Mouse (Mus musculus) CH12.LX (cell line): Measurements from ENCODE around the gene Ick. TPM values are rescaled to one million over a fixed set of nuclear protein-coding genes. Genes with fewer than 3 reads are reported as not detected.

Experiments used
- DNase-seq: peaks from one replicate; pipeline ENCODE4 v3.0.0-alpha.2; 2013; ENCODE audit errors: extremely low read depth
- H3K27ac ChIP-seq: 2 replicates; pipeline ENCODE4 v1.5.1; 2012; ENCODE audit warnings: low read depth, mild to moderate bottlenecking, control low read depth, moderate library complexity; ENCODE audit not compliant: insufficient read depth
- H3K27me3 ChIP-seq: replicated peaks from 2 replicates; pipeline ENCODE3; 2012; ENCODE audit warnings: inconsistent platforms
- H3K36me3 ChIP-seq, 2 experiments: replicated peaks in 1 of 2; 2 replicates each; pipeline versions ENCODE3 to v1.6.1; 2012; ENCODE audit warnings: inconsistent platforms in 1 of 2, low read length in 1 of 2, mild to moderate bottlenecking in 1 of 2, mixed read lengths in 1 of 2, moderate library complexity in 1 of 2; ENCODE audit not compliant: control insufficient read depth in 1 of 2, insufficient read depth in 1 of 2
- H3K4me1 ChIP-seq, 2 experiments: 2 replicates each; pipeline ENCODE4 v1.6.1; 2012; ENCODE audit warnings: inconsistent platforms in 1 of 2, moderate library complexity in 1 of 2; ENCODE audit not compliant: insufficient read depth in 2 of 2, control insufficient read depth in 1 of 2
- H3K4me2 ChIP-seq: 2 replicates; pipeline ENCODE4 v1.6.1; 2012; ENCODE audit warnings: low read depth, mild to moderate bottlenecking, control low read depth; ENCODE audit not compliant: poor library complexity, insufficient read depth, severe bottlenecking
- H3K4me3 ChIP-seq, 3 experiments: fragments of 150-350 bp in 1 of 3; sonication (generic) in 1 of 3; replicated peaks in 1 of 3; 2 replicates each; pipeline versions ENCODE3 to v1.5.1; 2011 to 2012; ENCODE audit warnings: low read depth in 2 of 3, low read length in 2 of 3, mild to moderate bottlenecking in 2 of 3, moderate library complexity in 2 of 3, control low read depth in 1 of 3, improper control_type of control experiment in 1 of 3, inconsistent platforms in 1 of 3, mixed read lengths in 1 of 3; ENCODE audit not compliant: poor library complexity in 1 of 3
- H3K79me2 ChIP-seq: replicated peaks from 2 replicates; pipeline ENCODE4 v1.6.1; 2012; ENCODE audit warnings: mild to moderate bottlenecking, moderate library complexity; ENCODE audit not compliant: control insufficient read depth, poor library complexity, insufficient read depth, severe bottlenecking; ENCODE audit errors: extremely low read depth
- H3K9ac ChIP-seq: 2 replicates; pipeline ENCODE4 v1.6.1; 2012; ENCODE audit warnings: low read depth, mild to moderate bottlenecking, control low read depth, moderate library complexity; ENCODE audit not compliant: insufficient read depth
- H3K9me3 ChIP-seq: replicated peaks from 2 replicates; pipeline ENCODE3; 2012; ENCODE audit warnings: low read length, inconsistent platforms, mixed read lengths
- BHLHE40 ChIP-seq: IDR thresholded peaks from 2 replicates; pipeline ENCODE4 v1.6.1; 2011; ENCODE audit warnings: mild to moderate bottlenecking, low read depth, low read length, improper control_type of control experiment
- ELF1 ChIP-seq: IDR thresholded peaks from 2 replicates; pipeline ENCODE4 v1.6.1; 2014; ENCODE audit warnings: low read depth, mild to moderate bottlenecking, inconsistent platforms, low read length, improper control_type of control experiment
- ETS1 ChIP-seq: conservative IDR thresholded peaks from 2 replicates; pipeline ENCODE4 v1.6.1; 2012; ENCODE audit warnings: low read depth, mild to moderate bottlenecking, inconsistent platforms, low read length, improper control_type of control experiment, moderate library complexity
- GABPA ChIP-seq: IDR thresholded peaks from 2 replicates; pipeline ENCODE4 v1.6.1; 2012; ENCODE audit warnings: low read depth, low read length, improper control_type of control experiment, inconsistent platforms; ENCODE audit not compliant: insufficient replicate concordance
- IRF4 ChIP-seq: IDR thresholded peaks from 2 replicates; pipeline ENCODE4 v1.6.1; 2014; ENCODE audit warnings: low read depth, mild to moderate bottlenecking, inconsistent platforms, low read length, improper control_type of control experiment
- JUN ChIP-seq: IDR thresholded peaks from 2 replicates; pipeline ENCODE4 v1.6.1; 2011; ENCODE audit warnings: low read depth, mild to moderate bottlenecking, low read length, improper control_type of control experiment, moderate library complexity; ENCODE audit not compliant: insufficient read depth
- MAFK ChIP-seq: IDR thresholded peaks from 2 replicates; pipeline ENCODE4 v1.6.1; 2011; ENCODE audit warnings: low read length, improper control_type of control experiment; ENCODE audit not compliant: insufficient replicate concordance
- MAX ChIP-seq: IDR thresholded peaks from 2 replicates; pipeline ENCODE4 v1.6.1; 2011; ENCODE audit warnings: low read length, improper control_type of control experiment
- MAZ ChIP-seq: IDR thresholded peaks from 2 replicates; pipeline ENCODE4 v1.6.1; 2012; ENCODE audit warnings: low read depth, mild to moderate bottlenecking, inconsistent platforms, low read length, improper control_type of control experiment, moderate library complexity
- PAX5 ChIP-seq: IDR thresholded peaks from 2 replicates; pipeline ENCODE4 v1.6.1; 2012; ENCODE audit warnings: low read length, inconsistent platforms, mixed read lengths
- POLR2A ChIP-seq: IDR thresholded peaks from 2 replicates; pipeline ENCODE4 v1.6.1; 2011; ENCODE audit warnings: low read depth, mild to moderate bottlenecking, improper control_type of control experiment, low read length
- RAD21 ChIP-seq: IDR thresholded peaks from 2 replicates; pipeline ENCODE4 v1.6.1; 2011; ENCODE audit warnings: low read depth, mild to moderate bottlenecking, low read length, improper control_type of control experiment, moderate library complexity
- RCOR1 ChIP-seq: conservative IDR thresholded peaks from 2 replicates; pipeline ENCODE4 v1.6.1; 2012; ENCODE audit warnings: low read depth, mild to moderate bottlenecking, inconsistent platforms, low read length, improper control_type of control experiment
- SMC3 ChIP-seq: IDR thresholded peaks from 2 replicates; pipeline ENCODE4 v1.6.1; 2011; ENCODE audit warnings: low read depth, low read length, improper control_type of control experiment
- TBP ChIP-seq: conservative IDR thresholded peaks from 2 replicates; pipeline ENCODE4 v1.6.1; 2011; ENCODE audit warnings: low read depth, low read length, improper control_type of control experiment
- TCF12 ChIP-seq: IDR thresholded peaks from 2 replicates; pipeline ENCODE4 v1.6.1; 2014; ENCODE audit warnings: low read depth, mild to moderate bottlenecking, inconsistent platforms, low read length, improper control_type of control experiment
- UBTF ChIP-seq: IDR thresholded peaks from 2 replicates; pipeline ENCODE4 v1.6.1; 2012; ENCODE audit warnings: low read depth, mild to moderate bottlenecking, inconsistent platforms, low read length, improper control_type of control experiment, moderate library complexity
- USF1 ChIP-seq: IDR thresholded peaks from 2 replicates; pipeline ENCODE4 v1.6.1; 2014; ENCODE audit warnings: low read depth, mild to moderate bottlenecking, inconsistent platforms, low read length, improper control_type of control experiment
- ZC3H11A ChIP-seq: IDR thresholded peaks from 2 replicates; pipeline ENCODE4 v1.6.1; 2012; ENCODE audit warnings: low read depth, mild to moderate bottlenecking, inconsistent platforms, low read length, improper control_type of control experiment
- ZNF384 ChIP-seq: IDR thresholded peaks from 2 replicates; pipeline ENCODE4 v1.6.1; 2012; ENCODE audit warnings: low read depth, low read length, improper control_type of control experiment, inconsistent platforms
- dilution Hi-C: fragments of 300-500 bp; cut with MboI; formaldehyde crosslinking; loops from 2 replicates; pipeline ENCODE4 v1.14.3; 2020; ENCODE audit warnings: low sequenced_read_pairs; ENCODE audit not compliant: extremely low pct_unique_long_range_greater_than_20kb, extremely low pct_ligation_motif_present
- in situ Hi-C: fragments of 300-500 bp; cut with MboI; formaldehyde crosslinking; loops from 3 replicates; pipeline ENCODE4 v1.14.3; 2019; ENCODE audit warnings: low sequenced_read_pairs, low pct_ligation_motif_present, low pct_unique_long_range_greater_than_20kb, mixed read lengths
- polyA plus RNA-seq: library from polyadenylated mRNA; unstranded; fragments of >175 nt; gene quantifications from 2 replicates; pipeline ENCODE4 v1.2.1, GENCODE M21; 2012; ENCODE audit warnings: low read depth; ENCODE audit not compliant: insufficient read length
- total RNA-seq, 2 experiments: library from RNA; depleted of rRNA; stranded (reverse); fragments of 300-350 nt in 1 of 2; fragments of >200 nt in 1 of 2; gene quantifications; 2 replicates each; pipeline ENCODE4 v1.2.3; 2012 to 2014

The Ick gene
- total and polyA plus RNA-seq, 3 experiments, result 4.5 to 7.1 (median 4.8) TPM

GRCm38 (mm10) chr9:78064121-78064520 lies 44.9 kb upstream of the Ick start:
- DNase-seq, result no peak
- Histone ChIP-seq H3K27me3 (no peaks in the 10 kb centered on the region), H3K4me2 (no peak overlapping the region)
- TF ChIP-seq USF1 (no peak), IRF4 (no peak), MAX (no peak), RCOR1 (no peak), MAZ (no peak), TBP (no peak), BHLHE40 (no peak), RAD21 (no peak), UBTF (no peak), MAFK (no peak), POLR2A (no peak), PAX5 (no peak), GABPA (no peak), ZC3H11A (no peak)
- TF ChIP-seq, all 38 proteins: peak for 0
- dilution Hi-C loops, result no loop called here
- in situ Hi-C loops, result no loop called here
- Histone ChIP-seq H3K4me3 (no peak overlapping the region), H3K27ac (no peak overlapping the region), H3K79me2 (no peaks in the 10 kb centered on the region), H3K36me3 (no peaks in the 10 kb centered on the region), H3K9ac (no peak overlapping the region), H3K9me3 (no peaks in the 10 kb centered on the region), H3K4me1 (no peaks in the 10 kb centered on the region; a peak in 1 of 4 replicates)

- Histone ChIP-seq H3K9me3 (no peaks in the 10 kb centered on the region), H3K36me3 (no peaks in the 10 kb centered on the region), H3K27ac (no peak overlapping the region), H3K4me3 (no peak overlapping the region), H3K27me3 (no peaks in the 10 kb centered on the region), H3K4me2 (no peak overlapping the region), H3K79me2 (no peaks in the 10 kb centered on the region), H3K9ac (no peak overlapping the region), H3K4me1 (peaks cover 0 to 18% of the 10 kb centered on the region in 2 experiments; a peak in 2 of 4 replicates)
- in situ Hi-C loops (no loop called here), dilution Hi-C loops (no loop called here)
- no peak for DNase-seq
- no peak for TF ChIP-seq MAX
- no peak for TF ChIP-seq ZNF384
- no peak for TF ChIP-seq ZC3H11A
- no peak for TF ChIP-seq ELF1
- no peak for TF ChIP-seq JUN
- TF ChIP-seq SMC3, result no peak
- no peak for TF ChIP-seq TCF12
- no peak for TF ChIP-seq ETS1
Observed at GRCm38 (mm10) chr9:78070496-78070895, 38.5 kb upstream of the Ick start.
